Mouse (Mus musculus) NIH3T3 (cell line): ENCODE results near the gene Ephb2.

ENCODE experiments used
- DNase-seq: peaks from one replicate; pipeline ENCODE4 v3.0.0-alpha.2; 2012; ENCODE audit warnings: low read depth

Ephb2 gene

GRCm38 (mm10) chr4:136800366-136800765 is 35.4 kb downstream of the Ephb2 start:
- no peak for DNase-seq

GRCm38 (mm10) chr4:136797677-136798569 is 37.9 kb downstream of the Ephb2 start:
- DNase-seq: no peak

- DNase-seq: no peak
Measured at GRCm38 (mm10) chr4:136793320-136793719, 42.5 kb downstream of the Ephb2 start.

- DNase-seq: no peak
Measured at GRCm38 (mm10) chr4:136789821-136790220, 46.0 kb downstream of the Ephb2 start.

GRCm38 (mm10) chr4:136787357-136787756 is 48.4 kb downstream of the Ephb2 start:
- DNase-seq: no peak

- no peak for DNase-seq
Measured at GRCm38 (mm10) chr4:136786453-136787276, 49.1 kb downstream of the Ephb2 start.

- no peak for DNase-seq
Measured at GRCm38 (mm10) chr4:136783552-136784150, 52.1 kb downstream of the Ephb2 start.

- DNase-seq: no peak
Measured at GRCm38 (mm10) chr4:136782579-136782925, 53.2 kb downstream of the Ephb2 start.

- DNase-seq: peak; percentile 62
Measured at GRCm38 (mm10) chr4:136781868-136782578, 53.8 kb downstream of the Ephb2 start.

- no peak for DNase-seq
Measured at GRCm38 (mm10) chr4:136780201-136780895, 55.4 kb downstream of the Ephb2 start.

- DNase-seq: no peak
Measured at GRCm38 (mm10) chr4:136779156-136779555, 56.6 kb downstream of the Ephb2 start.

- peak; percentile 72 for DNase-seq
Measured at GRCm38 (mm10) chr4:136776471-136776892, 59.3 kb downstream of the Ephb2 start.

- DNase-seq: no peak
Measured at GRCm38 (mm10) chr4:136775903-136776302, 59.9 kb downstream of the Ephb2 start.

- DNase-seq: no peak
Measured at GRCm38 (mm10) chr4:136774201-136774600, 61.6 kb downstream of the Ephb2 start.

GRCm38 (mm10) chr4:136772952-136773584 is 62.7 kb downstream of the Ephb2 start:
- DNase-seq: no peak

GRCm38 (mm10) chr4:136772318-136772717 is 63.5 kb downstream of the Ephb2 start:
- no peak for DNase-seq

- no peak for DNase-seq
Measured at GRCm38 (mm10) chr4:136770718-136771117, 65.1 kb downstream of the Ephb2 start.

GRCm38 (mm10) chr4:136768499-136768898 is 67.3 kb downstream of the Ephb2 start:
- no peak for DNase-seq

GRCm38 (mm10) chr4:136765080-136765479 is 70.7 kb downstream of the Ephb2 start:
- DNase-seq: no peak

- no peak for DNase-seq
Measured at GRCm38 (mm10) chr4:136763349-136763748, 72.4 kb downstream of the Ephb2 start.
